In genomic region chr4:32388564-32388963, GRCm38 (mm10) we compare ENCODE assay signal across 9 mouse cellular contexts.
DNase-seq lines count a peak whose midpoint lies in the region; ATAC-seq lines count a peak whose summit lies in the region.
"Had no signal": no experiment of that assay in that cellular context is flagged by ENCODE, and none has a peak within 500 bp of the region (broad histone marks: within the 10 kb centered on the region; RNA-seq: fewer than 3 reads in every experiment).

No protein-coding gene starts in this region.

- no peak overlapping the region for H3K4me3 ChIP-seq in kidney, embryonic 15.5 days (replicated peaks)
- H3K4me3 ChIP-seq in kidney, embryonic 14.5 days (ENCODE audit: low read length) = no peak overlapping the region

- 0 out of 2 replicates have a peak overlapping the region, but pooled peaks have one; percentile 64 for H3K27ac ChIP-seq in kidney, embryonic 15.5 days
- H3K27ac ChIP-seq in kidney, embryonic 14.5 days (ENCODE audit: low read depth, low read length) = no peak overlapping the region
- H3K27ac ChIP-seq: macrophage had no signal

- no peaks in the 10 kb centered on the region for H3K9me3 ChIP-seq in kidney, embryonic 15.5 days (replicated peaks)
- no peaks in the 10 kb centered on the region for H3K9me3 ChIP-seq in kidney, embryonic 14.5 days (ENCODE audit: control insufficient read depth, low read length)

- H3K4me2 ChIP-seq in kidney, embryonic 15.5 days = no peak overlapping the region
- no peak overlapping the region for H3K4me2 ChIP-seq in kidney, embryonic 14.5 days (replicated peaks; ENCODE audit: low read depth, low read length)

- H3K4me1 ChIP-seq in kidney, embryonic 15.5 days = peaks cover 35% of the 10 kb centered on the region
- H3K4me1 ChIP-seq in kidney, embryonic 14.5 days (ENCODE audit: control insufficient read depth, insufficient read depth, low read length) = peaks cover 19% of the 10 kb centered on the region; the same call in 1 of the 2 replicates

- DNase-seq in frontal cortex, postnatal 10 days (ENCODE audit: low spot score in 2 of 2) = no peak
- peak; percentile 25 for DNase-seq in thymus, postnatal 4 days
- DNase-seq in thymus, adult 18-20 months = no peak
- no peak for DNase-seq in urinary bladder, adult 18-20 months (ENCODE audit: low spot score in 2 of 2)
- DNase-seq in layer of hippocampus, postnatal 36 days = no peak

- 81% methylated on average over 9 of the region's 9 CpGs for WGBS in kidney, embryonic 15.5 days
- WGBS in kidney, embryonic 14.5 days = 75% methylated on average over 9 of the region's 9 CpGs

- H3K9ac ChIP-seq in kidney, embryonic 15.5 days = no peak overlapping the region
- H3K9ac ChIP-seq in kidney, embryonic 14.5 days (ENCODE audit: low read depth, low read length) = no peak overlapping the region

- H3K36me3 ChIP-seq in kidney, embryonic 15.5 days = no peaks in the 10 kb centered on the region
- no peaks in the 10 kb centered on the region for H3K36me3 ChIP-seq in kidney, embryonic 14.5 days (ENCODE audit: control insufficient read depth, insufficient read depth, low read length)

- ATAC-seq in frontal cortex, adult (ENCODE audit: low TSS enrichment) = peak; percentile 18; the same call in 1 of the 2 replicates
- no peak for ATAC-seq in kidney, embryonic 15.5 days (replicated peaks; ENCODE audit: low FRiP score)
- ATAC-seq in kidney, embryonic 14.5 days (ENCODE audit: low FRiP score, low TSS enrichment) = no peak

- no peaks in the 10 kb centered on the region for H3K27me3 ChIP-seq in kidney, embryonic 15.5 days
- H3K27me3 ChIP-seq in kidney, embryonic 14.5 days (ENCODE audit: control insufficient read depth, insufficient read depth, low read length) = no peaks in the 10 kb centered on the region
